Mouse (Mus musculus) embryonic facial prominence, embryonic 13.5 days (tissue): ENCODE measurements at regions not wholly inside any gene's neighbourhood (a gene's known extent, or its start where the extent isn't known, plus 50 kb on each side); places are given as distances from the start of the nearest gene placed in this dataset.

Experiments
- ATAC-seq: fragments of 200-750 bp; cut with Nextera tagmentation; 2 replicates; pipeline ENCODE4 v1.8.0; 2017; ENCODE audit warnings: low read depth; ENCODE audit not compliant: insufficient number of reproducible peaks, insufficient read depth, low FRiP score, low TSS enrichment
- H3K27ac ChIP-seq: fragments of 300-500 bp; sonication (generic); 2 replicates; pipeline ENCODE4 v1.5.1; 2015; ENCODE audit warnings: moderate library complexity, mild to moderate bottlenecking, inconsistent platforms
- H3K27me3 ChIP-seq: fragments of 300-500 bp; sonication (generic); 2 replicates; pipeline ENCODE4 v1.6.1; 2015; ENCODE audit warnings: mild to moderate bottlenecking, inconsistent platforms
- H3K36me3 ChIP-seq: fragments of 300-500 bp; sonication (generic); 2 replicates; pipeline ENCODE4 v1.6.1; 2015; ENCODE audit warnings: mild to moderate bottlenecking, inconsistent platforms
- H3K4me1 ChIP-seq: fragments of 300-500 bp; sonication (generic); 2 replicates; pipeline ENCODE4 v1.6.1; 2015; ENCODE audit warnings: inconsistent platforms
- H3K4me2 ChIP-seq: fragments of 300-500 bp; sonication (generic); 2 replicates; pipeline ENCODE4 v1.6.1; 2015; ENCODE audit warnings: moderate library complexity, mild to moderate bottlenecking, inconsistent platforms
- H3K4me3 ChIP-seq: fragments of 300-500 bp; sonication (generic); 2 replicates; pipeline ENCODE4 v1.5.1; 2015; ENCODE audit warnings: mild to moderate bottlenecking, inconsistent platforms
- H3K9ac ChIP-seq: fragments of 300-500 bp; sonication (generic); 2 replicates; pipeline ENCODE4 v1.6.1; 2015; ENCODE audit warnings: mild to moderate bottlenecking, inconsistent platforms
- H3K9me3 ChIP-seq: fragments of 300-500 bp; sonication (generic); 2 replicates; pipeline ENCODE4 v1.6.1; 2016; ENCODE audit warnings: inconsistent platforms
- WGBS: fragments of 180-500 bp; shearing (Covaris S2); methylation state at CpG from one replicate; pipeline ENCODE4 v1.1.7; 2015; ENCODE audit warnings: mixed read lengths; 5-methylcytosine and 5-hydroxymethylcytosine counted together

- Histone ChIP-seq H3K36me3 (no peaks in the 10 kb centered on the region), H3K4me2 (no peak overlapping the region), H3K4me3 (no peak overlapping the region), H3K9me3 (no peaks in the 10 kb centered on the region), H3K4me1 (no peaks in the 10 kb centered on the region), H3K9ac (no peak overlapping the region), H3K27me3 (no peaks in the 10 kb centered on the region), H3K27ac (no peak overlapping the region)
- no peak for ATAC-seq
These were observed 89.5 kb downstream of the Tmem38b start for GRCm38 (mm10) chr4:53915326-53915725.

GRCm38 (mm10) chr4:53919188-53919587 is 93.3 kb downstream of the Tmem38b start:
- Histone ChIP-seq H3K36me3 (no peaks in the 10 kb centered on the region), H3K9ac (no peak overlapping the region), H3K27me3 (no peaks in the 10 kb centered on the region), H3K4me3 (no peak overlapping the region), H3K4me1 (no peaks in the 10 kb centered on the region), H3K27ac (no peak overlapping the region), H3K9me3 (no peaks in the 10 kb centered on the region), H3K4me2 (no peak overlapping the region)
- no peak for ATAC-seq

- H3K4me2 ChIP-seq = no peak overlapping the region
- no peak for ATAC-seq
These were observed 94.7 kb downstream of the Tmem38b start for GRCm38 (mm10) chr4:53920587-53920986.

GRCm38 (mm10) chr4:53931068-53931467 is 105.2 kb downstream of the Tmem38b start:
- H3K4me1 ChIP-seq = peaks cover 9% of the 10 kb centered on the region
- no peak for ATAC-seq
- H3K9me3 ChIP-seq = no peaks in the 10 kb centered on the region
- no peaks in the 10 kb centered on the region for H3K27me3 ChIP-seq
- no peak overlapping the region for H3K27ac ChIP-seq
- H3K4me3 ChIP-seq = no peak overlapping the region
- no peak overlapping the region for H3K9ac ChIP-seq
- no peaks in the 10 kb centered on the region for H3K36me3 ChIP-seq
- WGBS = 88% methylated on average over 3 of the region's 3 CpGs
- no peak overlapping the region for H3K4me2 ChIP-seq

More at GRCm38 (mm10) chr4:53920587-53920986, 94.7 kb downstream of the Tmem38b start:
- 57% methylated on average over 2 of the region's 2 CpGs for WGBS
- Histone ChIP-seq H3K9ac (no peak overlapping the region), H3K4me3 (no peak overlapping the region), H3K9me3 (no peaks in the 10 kb centered on the region), H3K27me3 (no peaks in the 10 kb centered on the region), H3K36me3 (no peaks in the 10 kb centered on the region), H3K4me1 (no peaks in the 10 kb centered on the region), H3K27ac (no peak overlapping the region)

GRCm38 (mm10) chr4:53931499-53931898 is 105.7 kb downstream of the Tmem38b start:
- H3K9me3 ChIP-seq = no peaks in the 10 kb centered on the region
- H3K4me3 ChIP-seq = peak overlapping the region; percentile 29
- 12% methylated on average over 10 of the region's 10 CpGs for WGBS
- H3K4me2 ChIP-seq = peak overlapping the region; percentile 57
- peaks cover 9% of the 10 kb centered on the region for H3K4me1 ChIP-seq
- H3K36me3 ChIP-seq = no peaks in the 10 kb centered on the region
- H3K27ac ChIP-seq = no peak overlapping the region
- H3K27me3 ChIP-seq = no peaks in the 10 kb centered on the region
- ATAC-seq = peak; percentile 67
- 0 out of 2 replicates have a peak overlapping the region, but pooled peaks have one; percentile 37 for H3K9ac ChIP-seq

- no peak for ATAC-seq
- Histone ChIP-seq H3K27ac (no peak overlapping the region), H3K9me3 (no peaks in the 10 kb centered on the region), H3K27me3 (no peaks in the 10 kb centered on the region), H3K4me1 (peaks cover 6% of the 10 kb centered on the region), H3K36me3 (no peaks in the 10 kb centered on the region), H3K9ac (no peak overlapping the region), H3K4me3 (no peak overlapping the region), H3K4me2 (no peak overlapping the region)
- 65% methylated on average over 5 of the region's 5 CpGs for WGBS
These were observed 109.5 kb downstream of the Tmem38b start for GRCm38 (mm10) chr4:53935306-53935705.

GRCm38 (mm10) chr4:53948736-53949135 is 122.9 kb downstream of the Tmem38b start:
- Histone ChIP-seq H3K27ac (no peak overlapping the region), H3K4me1 (peaks cover 14% of the 10 kb centered on the region), H3K9ac (no peak overlapping the region), H3K36me3 (no peaks in the 10 kb centered on the region), H3K4me3 (no peak overlapping the region), H3K27me3 (no peaks in the 10 kb centered on the region), H3K4me2 (no peak overlapping the region), H3K9me3 (no peaks in the 10 kb centered on the region)
- ATAC-seq = no peak
- 88% methylated on average over 7 of the region's 7 CpGs for WGBS

DNA sequence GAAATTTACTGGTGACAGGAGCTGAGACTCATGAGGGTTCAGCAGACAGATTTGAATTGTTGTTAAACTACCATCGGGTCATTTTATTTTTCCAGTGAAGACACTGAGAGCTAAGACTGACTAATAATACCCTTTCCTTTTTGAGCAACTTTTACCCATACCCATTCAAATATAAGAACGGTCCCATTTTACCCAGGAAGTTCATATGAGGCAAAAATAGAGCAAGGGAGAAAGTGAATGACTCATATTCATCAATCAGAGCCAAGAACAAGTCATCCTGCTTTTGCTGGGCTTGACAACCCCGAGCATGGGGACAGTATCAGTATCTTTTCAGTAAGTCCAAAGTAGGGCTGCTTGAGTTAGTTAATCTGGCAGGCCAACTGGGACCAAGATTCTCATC is 123.3 kb downstream of the Tmem38b start:
- Histone ChIP-seq H3K27me3 (no peaks in the 10 kb centered on the region), H3K9ac (no peak overlapping the region), H3K4me1 (peaks cover 14% of the 10 kb centered on the region), H3K36me3 (no peaks in the 10 kb centered on the region), H3K4me3 (no peak overlapping the region), H3K4me2 (no peak overlapping the region), H3K27ac (no peak overlapping the region), H3K9me3 (no peaks in the 10 kb centered on the region)
- WGBS = 89% methylated on average over 3 of the region's 3 CpGs
- ATAC-seq = no peak

DNA sequence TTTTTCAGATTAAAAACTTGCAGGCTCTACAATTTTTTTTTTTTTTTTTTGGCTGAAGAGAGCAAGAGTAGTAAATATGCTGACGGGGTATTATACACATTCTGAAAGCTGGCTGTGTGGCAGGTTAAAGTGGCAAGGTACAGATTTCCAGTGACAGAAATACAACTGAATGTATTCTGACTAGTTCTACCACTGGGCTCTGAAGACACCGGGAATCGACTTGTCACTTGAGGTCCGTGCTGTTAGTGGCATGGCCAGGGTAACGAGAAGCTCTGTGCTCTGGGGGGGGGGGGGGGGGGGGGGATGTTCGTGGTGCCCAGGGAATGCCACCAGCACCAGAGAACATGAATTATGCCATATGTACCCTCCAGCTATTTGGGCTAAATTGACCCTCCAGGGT is 124.7 kb downstream of the Tmem38b start:
- H3K4me1 ChIP-seq = peaks cover 14% of the 10 kb centered on the region
- no peak overlapping the region for H3K4me2 ChIP-seq
- ATAC-seq = no peak
- WGBS = 70% methylated on average over 6 of the region's 6 CpGs
- no peak overlapping the region for H3K9ac ChIP-seq
- no peaks in the 10 kb centered on the region for H3K36me3 ChIP-seq
- H3K4me3 ChIP-seq = no peak overlapping the region
- H3K27me3 ChIP-seq = no peaks in the 10 kb centered on the region
- no peak overlapping the region for H3K27ac ChIP-seq
- no peaks in the 10 kb centered on the region for H3K9me3 ChIP-seq

GRCm38 (mm10) chr4:53951003-53951733 is 125.3 kb downstream of the Tmem38b start:
- no peaks in the 10 kb centered on the region for H3K36me3 ChIP-seq
- no peak overlapping the region for H3K27ac ChIP-seq
- WGBS = 13% methylated on average over 3 of the region's 3 CpGs
- no peak overlapping the region for H3K4me3 ChIP-seq
- ATAC-seq = no peak
- H3K4me2 ChIP-seq = no peak overlapping the region
- H3K4me1 ChIP-seq = peaks cover 14% of the 10 kb centered on the region
- H3K27me3 ChIP-seq = no peaks in the 10 kb centered on the region
- no peak overlapping the region for H3K9ac ChIP-seq
- H3K9me3 ChIP-seq = no peaks in the 10 kb centered on the region

DNA sequence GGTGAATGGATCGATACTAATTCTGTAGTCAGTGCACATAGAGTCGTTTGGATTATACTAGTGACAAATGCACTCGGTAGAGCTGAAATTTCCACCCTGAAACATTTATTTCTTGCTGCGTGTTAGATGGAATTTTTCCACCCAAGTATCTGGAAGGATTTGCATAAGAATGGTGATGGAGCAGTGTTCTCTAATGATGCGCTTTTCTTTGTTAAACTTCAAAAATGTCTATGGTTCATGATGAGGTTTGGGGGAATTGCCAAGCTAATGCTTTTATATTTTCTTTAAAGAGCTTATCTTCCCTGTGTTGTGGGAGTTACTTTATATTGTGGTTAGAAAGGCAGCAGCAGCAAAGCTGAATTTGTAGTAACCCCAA is 125.9 kb downstream of the Tmem38b start:
- Histone ChIP-seq H3K4me2 (no peak overlapping the region), H3K27ac (no peak overlapping the region), H3K36me3 (no peaks in the 10 kb centered on the region), H3K4me1 (peaks cover 14% of the 10 kb centered on the region), H3K9ac (no peak overlapping the region), H3K27me3 (no peaks in the 10 kb centered on the region), H3K9me3 (no peaks in the 10 kb centered on the region), H3K4me3 (no peak overlapping the region)
- ATAC-seq = no peak
- WGBS = 68% methylated on average over 5 of the region's 5 CpGs

- WGBS = 8% methylated on average over 3 of the region's 3 CpGs
- H3K9me3 ChIP-seq = no peaks in the 10 kb centered on the region
- peaks cover 14% of the 10 kb centered on the region for H3K4me1 ChIP-seq
- no peak overlapping the region for H3K4me3 ChIP-seq
- no peak overlapping the region for H3K4me2 ChIP-seq
- H3K9ac ChIP-seq = no peak overlapping the region
- no peaks in the 10 kb centered on the region for H3K27me3 ChIP-seq
- no peaks in the 10 kb centered on the region for H3K36me3 ChIP-seq
- H3K27ac ChIP-seq = no peak overlapping the region
- ATAC-seq = no peak
These were observed 126.4 kb downstream of the Tmem38b start for GRCm38 (mm10) chr4:53952288-53952687.
